Mouse (Mus musculus) ES-CJ7 (cell line): ENCODE data around the gene Spindoc.

Source experiments
- DNase-seq: peaks from one replicate; pipeline ENCODE4 v3.0.0; 2011; ENCODE audit warnings: low read depth, low spot score

Gene Spindoc

GRCm38 (mm10) chr19:7337781-7338342, 44.9 kb downstream of the Spindoc start:
- DNase-seq = no peak

GRCm38 (mm10) chr19:7335656-7336055, 47.1 kb downstream of the Spindoc start:
- no peak for DNase-seq

GRCm38 (mm10) chr19:7334049-7334448, 48.7 kb downstream of the Spindoc start:
- DNase-seq = no peak

- no peak for DNase-seq
Observed at GRCm38 (mm10) chr19:7321391-7321790, 61.4 kb downstream of the Spindoc start.

GRCm38 (mm10) chr19:7320181-7320580, 62.6 kb downstream of the Spindoc start:
- DNase-seq = no peak

- no peak for DNase-seq
Observed at GRCm38 (mm10) chr19:7317716-7318115, 65.1 kb downstream of the Spindoc start.

GRCm38 (mm10) chr19:7316822-7317221, 66.0 kb downstream of the Spindoc start:
- no peak for DNase-seq

- no peak for DNase-seq
Observed at GRCm38 (mm10) chr19:7315587-7315984, 67.2 kb downstream of the Spindoc start.

GRCm38 (mm10) chr19:7314976-7315586, 67.7 kb downstream of the Spindoc start:
- no peak for DNase-seq

- DNase-seq = no peak
Observed at GRCm38 (mm10) chr19:7313660-7314059, 69.1 kb downstream of the Spindoc start.

GRCm38 (mm10) chr19:7311306-7311705, 71.5 kb downstream of the Spindoc start:
- DNase-seq = no peak

GRCm38 (mm10) chr19:7310704-7311103, 72.1 kb downstream of the Spindoc start:
- DNase-seq = peak; percentile 55

- no peak for DNase-seq
Observed at GRCm38 (mm10) chr19:7309738-7310330, 73.0 kb downstream of the Spindoc start.

- DNase-seq = no peak
Observed at GRCm38 (mm10) chr19:7307995-7308770, 74.6 kb downstream of the Spindoc start.

- DNase-seq = no peak
Observed at GRCm38 (mm10) chr19:7306968-7307367, 75.8 kb downstream of the Spindoc start.

- DNase-seq = no peak
Observed at GRCm38 (mm10) chr19:7305380-7306310, 77.1 kb downstream of the Spindoc start.

- no peak for DNase-seq
Observed at GRCm38 (mm10) chr19:7304801-7305200, 78.0 kb downstream of the Spindoc start.
